10 mouse cellular contexts compared by ENCODE assay signal in the genomic region with DNA sequence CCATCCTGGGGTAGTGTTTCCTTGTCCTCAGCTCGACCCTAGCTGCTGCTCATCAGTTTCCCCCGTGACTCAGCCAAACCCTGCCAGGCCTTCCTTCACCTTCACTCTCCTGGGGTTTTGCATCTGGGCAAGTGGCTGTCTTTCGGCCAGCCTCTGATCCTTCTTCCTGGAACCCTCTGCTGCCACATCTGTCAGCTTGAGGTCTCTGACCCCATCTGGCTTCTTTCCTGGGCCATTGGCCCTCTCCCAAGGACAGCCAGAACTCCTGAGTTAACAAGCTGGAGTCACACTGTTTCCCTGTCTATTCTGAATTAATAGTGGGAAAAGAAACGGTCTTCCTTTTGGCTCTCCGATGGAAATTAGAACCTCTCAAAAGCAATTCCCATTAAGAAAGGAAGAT.
DNase-seq lines count a peak whose midpoint lies in the region; ATAC-seq lines count a peak whose summit lies in the region.
"Had no signal": no experiment of that assay in that cellular context is flagged by ENCODE, and none has a peak within 500 bp of the region (broad histone marks: within the 10 kb centered on the region; RNA-seq: fewer than 3 reads in every experiment).

No protein-coding gene starts in this region.

- H3K4me2 ChIP-seq in hindbrain, embryonic 13.5 days, result no peak overlapping the region
- H3K4me2 ChIP-seq: embryonic facial prominence, embryonic 13.5 days; heart, embryonic 13.5 days had no signal

- peak; percentile 1 for DNase-seq in cerebellum, adult 8-10 months
- DNase-seq in cerebellum, adult 11-12 months, result no peak
- DNase-seq in 3T3-L1 (ENCODE audit: low read depth, low spot score), result peak; percentile 25
- DNase-seq in gastrocnemius, postnatal 10 days, result peak; percentile 81
- peak; percentile 20 to 26 for DNase-seq in lung, adult 18-20 months
- no peak for DNase-seq in frontal cortex, postnatal 10 days (ENCODE audit: low spot score in 2 of 2)
- no peak for DNase-seq in right cerebral cortex, postnatal 25 days

- no peaks in the 10 kb centered on the region for H3K4me1 ChIP-seq in hindbrain, embryonic 13.5 days (replicated peaks)
- H3K4me1 ChIP-seq: heart, embryonic 13.5 days had no signal

- no peak overlapping the region for H3K9ac ChIP-seq in hindbrain, embryonic 13.5 days
- H3K9ac ChIP-seq: embryonic facial prominence, embryonic 13.5 days; heart, embryonic 13.5 days had no signal

- H3K36me3 ChIP-seq in hindbrain, embryonic 13.5 days, result no peaks in the 10 kb centered on the region
- H3K36me3 ChIP-seq: embryonic facial prominence, embryonic 13.5 days; heart, embryonic 13.5 days had no signal

- no peak for ATAC-seq in hindbrain, embryonic 13.5 days (ENCODE audit: low FRiP score)

- H3K27ac ChIP-seq in hindbrain, embryonic 13.5 days, result no peak overlapping the region
- H3K27ac ChIP-seq: embryonic facial prominence, embryonic 13.5 days; heart, embryonic 13.5 days had no signal

- H3K4me3 ChIP-seq in hindbrain, embryonic 13.5 days, result no peak overlapping the region
- H3K4me3 ChIP-seq: embryonic facial prominence, embryonic 13.5 days; heart, embryonic 13.5 days had no signal

- 65% methylated on average over 5 of the region's 5 CpGs for WGBS in hindbrain, embryonic 13.5 days

- no peaks in the 10 kb centered on the region for H3K9me3 ChIP-seq in hindbrain, embryonic 13.5 days
- H3K9me3 ChIP-seq: embryonic facial prominence, embryonic 13.5 days; heart, embryonic 13.5 days had no signal

- H3K27me3 ChIP-seq in hindbrain, embryonic 13.5 days, result no peaks in the 10 kb centered on the region
- H3K27me3 ChIP-seq: embryonic facial prominence, embryonic 13.5 days; heart, embryonic 13.5 days had no signal

Comparison
In these comparisons a context has a peak if more than half of its experiments do, and no peak if none do; other contexts are left out.
1. DNase-seq: peak in cerebellum, adult 8-10 months (single experiment), 3T3-L1 (single experiment), gastrocnemius, postnatal 10 days (single experiment) and lung, adult 18-20 months (2 of 2); none in cerebellum, adult 11-12 months (single experiment), frontal cortex, postnatal 10 days (0 of 2) and right cerebral cortex, postnatal 25 days (single experiment).